Mouse (Mus musculus) WW6 (cell line): ENCODE data around the gene Ifi27l2a.
"Not testable (repeated sequence)": the region's sequence is repeated elsewhere in the genome, so short reads cannot be mapped to it uniquely, and the experiment has no call there.

Experiments used
- DNase-seq: peaks from one replicate; pipeline ENCODE4 v3.0.0-alpha.2; 2013; ENCODE audit warnings: low read depth, low spot score

Gene Ifi27l2a

DNA sequence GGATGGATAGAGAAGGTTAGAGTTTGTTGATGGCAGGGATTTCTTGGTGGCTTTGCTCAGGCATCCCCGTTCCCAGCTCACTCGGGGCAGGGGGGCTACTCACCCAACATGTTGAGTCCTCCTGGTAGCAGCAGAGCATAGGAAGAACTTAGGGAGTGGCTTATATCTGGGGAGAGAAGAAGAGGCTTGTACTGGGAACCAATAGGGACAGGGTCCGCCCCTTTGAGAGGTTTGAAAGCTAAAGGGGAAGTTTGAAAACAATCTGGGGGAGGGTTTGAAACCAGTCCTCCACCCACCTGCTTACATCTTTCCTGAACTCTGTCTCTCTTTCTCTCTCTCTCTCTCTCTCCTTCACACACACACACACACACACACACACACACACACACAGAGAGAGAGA lies at the start of gene Ifi27l2a:
Gene Ifi27l2a, minus strand, starts transcription at position 157 of the 400 bp plus-strand sequence.
- no peak for DNase-seq

DNA sequence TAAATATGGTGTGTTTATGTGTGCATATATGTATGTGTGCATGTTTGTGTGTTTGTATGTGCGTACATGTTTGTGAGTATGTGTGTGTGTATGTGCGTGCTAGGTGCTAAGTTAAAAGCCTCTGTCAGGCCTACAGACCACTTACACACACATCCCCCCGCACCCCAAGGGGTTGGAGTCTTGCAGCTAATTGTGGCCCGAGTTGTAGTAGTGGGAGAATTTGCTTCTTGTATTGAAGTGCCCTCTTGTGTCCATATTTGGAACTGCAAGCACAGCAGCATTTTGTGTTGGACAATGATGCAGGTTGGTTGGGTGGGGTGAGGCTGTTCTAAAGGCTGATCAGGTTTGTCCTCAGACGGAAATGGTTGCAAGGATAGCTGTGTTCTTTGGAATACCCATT lies 49.3 kb upstream of the Ifi27l2a start:
- DNase-seq, result peak; percentile 46

DNA sequence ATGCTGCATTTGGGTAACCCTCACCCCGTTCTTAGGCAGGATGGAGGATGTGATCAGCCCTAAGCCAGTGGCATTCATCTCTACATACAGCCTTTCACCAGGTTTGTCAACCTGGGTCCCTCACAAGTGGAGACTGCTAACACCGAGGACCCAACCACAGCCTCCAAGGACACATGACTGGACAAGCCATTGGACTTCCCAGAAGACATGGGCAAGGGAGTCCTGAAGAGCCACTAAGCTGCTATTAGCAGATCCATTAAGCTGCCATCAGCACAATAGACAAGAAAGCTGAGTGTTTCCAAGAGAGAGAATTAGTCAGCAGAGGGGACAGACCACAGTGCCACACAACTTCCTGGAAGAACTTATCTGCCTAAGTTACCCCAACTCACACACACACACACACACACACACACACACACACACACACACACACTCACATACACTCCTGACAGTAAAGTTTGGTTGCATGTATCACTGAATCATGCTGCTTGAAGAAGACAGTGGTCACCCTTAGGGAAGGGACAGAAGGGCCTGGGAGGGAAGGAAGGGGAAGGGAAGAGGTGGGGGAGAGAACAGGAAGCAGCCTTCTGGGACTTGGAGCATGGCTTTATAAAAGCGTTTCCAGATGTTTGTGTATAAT lies 47.7 kb upstream of the Ifi27l2a start:
- no peak for DNase-seq

DNA sequence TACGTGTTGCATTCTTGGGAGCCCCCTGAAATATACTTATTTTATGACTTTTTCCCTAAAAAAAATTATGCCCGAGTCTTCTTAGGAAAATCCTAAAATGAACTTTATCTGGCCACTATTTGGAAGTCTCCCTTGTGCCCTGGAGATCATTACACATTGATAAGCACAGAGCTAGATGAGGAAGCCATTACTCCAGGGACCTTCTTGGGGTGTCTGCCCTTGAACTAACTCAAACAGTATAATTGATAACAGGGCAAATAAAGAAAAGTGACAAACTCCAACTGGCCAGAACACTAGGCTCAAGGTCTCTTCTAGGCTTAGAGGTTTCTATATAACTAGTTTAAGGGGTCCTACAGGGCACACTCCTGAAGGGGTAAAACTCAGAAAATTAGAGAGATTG lies 44.3 kb upstream of the Ifi27l2a start:
- DNase-seq, result no peak

DNA sequence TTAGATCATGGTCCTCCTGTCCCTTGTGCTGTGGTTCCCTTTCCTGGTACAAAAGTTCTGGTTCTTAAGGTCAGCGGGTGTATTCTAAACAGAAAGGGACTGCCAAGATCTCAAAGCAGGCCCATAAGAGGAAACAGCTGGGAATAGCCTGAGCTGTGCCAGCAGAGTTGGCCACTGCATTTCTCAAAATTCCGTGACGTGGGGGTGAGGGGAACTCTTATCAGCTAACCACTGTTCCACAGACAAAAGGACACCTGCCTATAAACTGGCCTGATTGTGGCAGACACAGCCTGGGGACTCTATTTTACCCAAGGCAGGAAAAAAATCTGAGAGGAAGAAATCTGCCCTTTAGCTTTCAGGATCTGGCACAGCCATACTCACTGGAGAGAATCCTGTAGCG lies 43.8 kb upstream of the Ifi27l2a start:
- no peak for DNase-seq

DNA sequence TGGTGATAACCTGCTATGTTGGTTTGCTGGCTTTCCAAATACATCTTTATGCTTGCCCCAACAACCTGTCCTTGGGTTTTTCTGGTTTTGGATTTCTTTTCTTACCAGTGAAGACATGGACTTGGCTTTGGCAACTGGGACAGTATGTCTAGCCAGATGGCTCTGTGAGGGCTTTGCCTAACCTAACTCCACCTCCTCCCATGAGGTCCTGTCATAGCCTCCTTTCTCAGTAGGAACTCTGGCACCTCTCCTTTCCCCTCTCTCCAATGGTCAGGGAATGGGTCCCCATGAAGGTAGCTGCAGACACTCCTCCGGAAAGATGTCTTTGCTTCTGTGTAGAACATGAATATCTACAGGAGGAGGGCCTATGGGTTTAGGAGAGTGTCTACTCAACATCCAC lies 43.2 kb upstream of the Ifi27l2a start:
- no peak for DNase-seq

DNA sequence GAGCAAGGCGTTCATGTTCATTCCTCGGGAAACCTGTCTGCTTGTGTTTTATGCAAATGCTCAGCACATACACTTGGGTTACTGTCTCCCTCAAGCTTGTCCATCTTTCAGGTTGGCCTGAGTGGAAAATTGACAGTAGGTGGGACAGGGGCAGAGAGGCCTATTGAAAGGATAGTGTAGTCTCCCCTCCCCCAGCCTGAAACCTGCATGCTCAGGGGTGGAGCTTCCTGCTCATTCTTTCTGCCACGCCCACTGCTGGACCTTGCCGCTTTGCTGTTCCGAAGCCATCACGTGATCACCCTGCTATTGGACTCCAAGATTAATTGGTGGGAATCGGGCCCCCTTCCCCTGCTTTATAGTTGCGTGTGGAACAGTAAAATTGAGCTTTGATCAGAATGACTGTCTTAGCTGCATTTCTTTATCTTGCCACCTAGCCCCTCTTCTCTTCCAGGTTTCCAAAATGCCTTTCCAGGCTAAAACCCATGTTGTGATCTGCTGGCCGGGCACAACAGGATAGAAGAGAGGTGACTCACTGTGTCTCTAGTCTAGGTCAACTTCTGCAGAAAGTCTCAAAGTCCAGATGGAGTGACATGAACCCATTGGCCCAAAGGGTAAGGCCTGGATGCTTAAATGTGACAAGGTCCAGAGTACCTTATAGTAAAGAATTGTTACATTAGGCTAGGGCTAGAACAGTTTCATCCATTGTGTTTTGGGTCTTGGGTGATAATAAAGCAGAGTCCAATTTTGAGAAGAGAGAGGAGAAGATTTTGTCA lies 40.9 kb upstream of the Ifi27l2a start:
- not testable (repeated sequence) for DNase-seq

DNA sequence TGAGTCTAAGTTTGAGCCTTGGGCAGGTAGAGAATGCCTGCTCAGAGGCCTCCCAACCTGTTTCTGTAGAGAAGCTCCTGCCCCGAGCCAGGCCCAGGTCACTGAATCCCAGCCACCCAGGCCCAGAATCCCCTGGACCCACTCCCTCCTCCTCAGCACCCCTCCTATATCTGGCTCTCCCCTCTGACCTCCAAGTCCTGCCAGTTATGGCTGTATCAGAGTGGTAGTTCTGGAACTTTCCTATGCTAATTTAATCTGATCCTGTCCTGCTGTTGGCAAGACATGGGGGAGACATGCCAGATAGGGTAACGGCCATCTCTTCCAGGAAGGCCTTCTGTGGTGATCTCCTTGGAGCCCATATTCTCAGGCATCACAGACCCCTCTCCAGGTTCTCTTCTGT lies 39.3 kb upstream of the Ifi27l2a start:
- DNase-seq, result no peak

DNA sequence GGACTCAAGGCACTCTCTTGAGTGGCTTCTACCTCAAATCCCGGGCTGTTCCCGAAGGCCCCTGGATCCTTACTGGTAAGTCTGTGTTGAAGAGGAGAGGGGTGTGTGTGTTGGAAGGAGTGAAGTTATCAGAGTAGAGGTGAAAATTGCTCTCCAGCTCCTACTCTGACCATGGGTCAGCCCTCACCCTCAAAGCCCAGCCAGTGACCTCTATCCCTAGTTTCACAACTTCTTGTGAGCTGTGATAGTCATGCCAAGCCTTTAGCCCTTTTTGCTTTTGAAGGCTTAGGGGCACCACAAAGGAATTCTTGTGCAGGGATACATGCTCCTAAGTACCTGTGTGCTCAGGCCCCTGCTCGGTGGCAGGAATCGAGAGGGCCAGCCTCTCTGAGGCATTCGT lies 38.2 kb upstream of the Ifi27l2a start:
- DNase-seq, result no peak

DNA sequence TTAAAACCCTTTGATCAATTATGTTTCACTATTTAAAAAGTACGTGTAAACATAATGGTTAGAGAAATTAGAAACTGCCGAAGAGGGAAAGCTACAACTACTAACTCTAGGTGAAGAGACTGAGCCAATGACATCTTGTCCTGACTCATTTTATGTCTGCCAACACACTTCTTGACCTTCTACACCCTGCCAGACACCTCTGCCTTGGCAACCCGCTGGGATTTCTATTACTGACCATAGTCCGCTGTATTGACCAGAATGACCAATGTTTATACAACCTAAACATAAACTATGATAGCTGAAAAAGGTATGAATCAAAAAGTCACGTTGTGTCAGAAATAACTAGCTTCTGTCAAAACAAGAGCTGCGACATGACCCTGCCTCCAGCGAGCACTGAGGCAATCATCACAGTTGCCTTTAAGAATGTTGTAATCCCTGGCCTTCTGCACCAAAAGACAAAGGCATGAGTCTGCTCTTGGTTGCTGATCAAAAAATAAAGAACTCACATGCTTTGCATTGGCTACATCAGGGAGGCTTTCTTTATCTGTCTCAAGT lies 34.1 kb upstream of the Ifi27l2a start:
- DNase-seq, result no peak

DNA sequence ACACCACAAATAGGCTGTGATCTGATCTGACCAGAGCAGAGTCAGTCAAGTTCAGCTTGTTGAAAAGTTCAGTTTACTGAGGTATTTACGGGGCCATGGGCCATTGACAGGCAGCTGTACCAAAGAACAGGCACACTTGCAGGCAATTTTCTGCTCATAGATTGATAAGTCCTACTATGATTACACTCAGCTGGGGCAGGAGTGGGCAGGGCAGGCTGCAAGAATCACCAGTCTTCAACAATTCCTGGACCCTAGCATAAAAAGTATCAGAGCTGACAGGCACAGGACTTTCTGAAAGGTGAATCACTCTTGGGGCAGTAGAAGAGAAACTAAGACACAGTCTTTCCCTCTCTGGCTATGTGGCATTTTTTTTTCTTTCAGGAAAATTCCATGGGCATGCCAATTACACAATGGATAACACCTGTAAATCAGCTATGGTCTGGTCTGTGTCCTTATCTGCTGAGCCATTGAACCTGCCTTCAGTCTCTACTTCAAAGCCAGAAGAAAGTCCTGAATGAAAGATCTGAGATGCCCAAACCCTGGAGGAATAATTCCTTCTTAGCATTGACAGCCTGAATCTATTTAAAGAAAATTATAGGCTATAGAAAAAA lies 33.4 kb upstream of the Ifi27l2a start:
- no peak for DNase-seq

DNA sequence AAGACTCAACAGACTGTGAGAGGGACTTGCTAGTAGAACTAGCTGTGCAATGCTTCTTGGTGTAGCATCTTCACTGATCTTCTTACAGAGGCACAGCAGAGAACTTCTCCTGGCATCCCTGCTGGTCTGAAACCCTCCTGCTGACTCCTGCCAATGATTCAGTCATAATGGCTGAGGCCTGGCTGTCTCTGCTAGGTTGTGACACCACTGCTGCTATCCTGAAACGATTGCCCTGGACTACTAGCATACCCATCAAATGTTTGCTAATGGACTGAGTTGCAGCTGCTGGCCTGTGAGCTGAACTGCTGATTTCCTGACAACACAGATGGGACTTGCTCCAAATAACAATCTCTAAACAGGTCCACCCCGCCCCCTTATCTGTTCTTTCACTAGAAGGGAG lies 31.0 kb upstream of the Ifi27l2a start:
- no peak for DNase-seq

DNA sequence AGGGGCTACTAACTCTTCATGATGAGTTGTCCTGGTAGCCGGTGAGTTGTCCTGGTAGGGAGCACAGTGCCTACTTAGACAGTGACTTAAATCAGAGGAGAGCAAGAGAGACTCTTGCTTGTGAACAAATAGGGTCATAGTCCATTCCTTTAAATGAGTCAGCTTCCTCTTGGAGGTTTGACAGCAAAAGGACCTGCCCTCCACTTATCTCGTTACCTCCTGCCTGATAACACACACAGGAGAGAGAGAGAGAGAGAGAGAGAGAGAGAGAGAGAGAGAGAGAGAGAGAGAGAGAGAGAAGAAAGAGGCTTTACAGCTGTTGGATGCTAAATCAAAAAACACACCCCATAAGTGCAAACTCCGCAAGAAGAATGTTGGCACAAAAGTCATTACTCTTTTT lies 13.7 kb upstream of the Ifi27l2a start, which contains the start of gene Ifi27l2b:
Gene Ifi27l2b, minus strand, starts transcription at position 84 of the 400 bp plus-strand sequence.
- no peak for DNase-seq

DNA sequence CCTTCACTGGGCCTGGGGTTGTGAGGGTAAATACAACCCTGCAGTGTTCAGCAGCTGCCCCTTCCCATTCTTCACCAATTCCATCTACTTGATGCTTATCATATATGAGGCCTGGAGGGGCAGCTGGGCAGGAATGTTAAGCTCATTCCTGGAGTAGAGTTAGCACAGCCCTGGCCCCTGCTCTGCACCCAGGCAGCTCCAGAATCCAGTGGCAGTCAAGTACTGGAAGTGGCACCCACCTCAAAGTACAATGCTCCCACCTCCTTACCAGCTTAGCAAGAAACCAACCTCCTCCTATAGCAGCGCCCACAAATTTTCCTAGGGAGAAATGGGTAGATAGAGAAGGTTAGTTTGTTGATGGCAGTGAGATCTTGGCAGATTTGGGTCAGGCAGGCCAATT lies 13.2 kb upstream of the Ifi27l2a start:
- not testable (repeated sequence) for DNase-seq

DNA sequence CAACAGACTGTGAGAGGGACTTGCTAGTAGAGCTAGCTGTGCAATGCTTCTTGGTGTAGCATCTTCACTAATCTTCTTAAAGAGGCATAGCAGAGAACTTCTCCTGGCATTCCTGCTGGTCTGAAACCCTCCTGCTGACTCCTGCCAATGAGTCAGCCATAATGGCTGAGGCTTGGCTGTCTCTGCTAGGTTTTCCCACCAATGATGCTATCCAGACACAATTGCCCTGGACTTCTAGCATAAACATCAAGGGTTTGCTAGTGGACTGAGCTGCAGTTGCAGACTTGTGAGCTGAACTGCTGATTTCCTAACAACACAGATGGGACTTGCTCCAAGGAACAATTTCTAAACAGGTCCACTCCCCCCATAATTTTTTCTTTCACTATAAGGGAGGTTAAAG lies 9.9 kb upstream of the Ifi27l2a start:
- DNase-seq, result no peak

DNA sequence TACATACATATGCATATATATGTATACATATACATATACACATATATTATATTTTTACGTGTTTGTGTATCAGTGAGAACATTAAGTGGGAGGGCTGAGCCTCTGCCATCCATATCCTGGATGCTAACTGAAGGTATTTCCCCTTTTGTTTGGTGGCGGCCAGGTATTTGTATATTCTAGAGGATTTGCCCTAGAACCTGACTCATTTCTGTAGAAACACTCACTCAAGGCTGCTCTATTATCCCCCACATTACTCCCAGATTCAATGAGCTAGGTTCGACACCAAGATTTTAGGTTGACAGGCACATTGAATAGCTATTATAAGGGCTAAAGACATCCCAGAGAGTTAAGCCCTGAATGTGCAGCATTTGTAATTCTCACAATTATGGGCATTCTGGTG lies 1.6 kb upstream of the Ifi27l2a start:
- DNase-seq, result no peak

DNA sequence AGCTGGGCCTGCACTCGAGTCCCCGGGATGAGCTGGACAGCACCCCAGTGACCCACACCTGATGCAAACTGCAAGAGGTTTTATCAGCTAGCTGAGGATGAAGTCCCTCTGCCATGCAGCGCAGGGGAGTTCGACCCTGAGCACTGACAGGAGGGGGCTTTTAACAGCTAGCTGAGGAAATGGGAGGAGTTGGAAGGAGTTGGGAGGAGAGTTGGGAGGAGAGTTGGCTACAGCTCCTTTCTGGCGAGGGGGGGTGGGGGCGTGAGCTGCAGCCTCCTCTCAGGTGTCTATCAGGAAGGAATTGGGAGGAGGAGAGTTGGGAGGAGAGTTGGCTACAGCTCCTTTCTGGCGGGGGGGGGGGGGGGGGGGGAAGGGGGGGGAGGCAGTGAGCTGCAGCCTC lies 781 bp upstream of the Ifi27l2a start:
- DNase-seq, result not testable (repeated sequence)

DNA sequence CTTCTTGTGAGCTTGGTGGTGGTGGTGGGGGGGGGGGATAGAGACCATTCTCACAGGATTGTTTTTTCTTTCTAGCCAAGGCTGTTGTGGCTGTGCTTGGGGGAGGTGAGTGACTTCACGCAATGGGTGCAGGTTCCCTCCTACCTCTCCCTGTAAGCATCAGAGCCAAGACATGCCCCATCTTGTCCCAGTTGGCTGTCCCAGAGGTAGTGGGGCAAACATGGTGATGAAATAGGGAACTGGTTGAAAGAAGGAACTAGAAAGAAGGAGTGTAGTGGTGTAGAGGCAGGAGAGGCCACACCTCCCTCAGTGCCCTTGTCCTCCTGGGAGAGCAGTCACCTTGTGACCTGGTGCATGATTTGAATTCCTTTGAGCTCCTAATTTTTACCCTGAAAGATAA lies 5.9 kb downstream of the Ifi27l2a start:
- DNase-seq, result no peak

DNA sequence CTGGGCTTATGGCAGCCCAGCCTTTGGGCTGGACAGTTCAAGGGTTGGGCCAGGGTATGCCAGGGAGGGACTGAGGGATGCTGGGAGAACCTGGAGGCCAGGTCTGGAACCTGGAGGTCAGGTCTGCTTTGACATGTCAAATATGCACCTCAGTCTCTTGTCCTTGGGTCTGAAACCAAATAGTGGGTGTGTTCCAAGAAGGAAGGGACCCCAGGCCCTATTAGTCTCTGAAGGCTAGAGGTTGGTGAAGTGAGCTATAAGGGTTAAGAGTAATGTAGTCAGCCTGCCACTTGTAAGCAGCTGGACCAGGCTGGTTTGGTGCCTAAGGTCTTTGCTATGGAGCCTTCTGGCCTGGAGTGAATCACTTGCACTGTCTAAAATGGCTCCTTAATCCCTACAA lies 8.6 kb downstream of the Ifi27l2a start:
- no peak for DNase-seq

DNA sequence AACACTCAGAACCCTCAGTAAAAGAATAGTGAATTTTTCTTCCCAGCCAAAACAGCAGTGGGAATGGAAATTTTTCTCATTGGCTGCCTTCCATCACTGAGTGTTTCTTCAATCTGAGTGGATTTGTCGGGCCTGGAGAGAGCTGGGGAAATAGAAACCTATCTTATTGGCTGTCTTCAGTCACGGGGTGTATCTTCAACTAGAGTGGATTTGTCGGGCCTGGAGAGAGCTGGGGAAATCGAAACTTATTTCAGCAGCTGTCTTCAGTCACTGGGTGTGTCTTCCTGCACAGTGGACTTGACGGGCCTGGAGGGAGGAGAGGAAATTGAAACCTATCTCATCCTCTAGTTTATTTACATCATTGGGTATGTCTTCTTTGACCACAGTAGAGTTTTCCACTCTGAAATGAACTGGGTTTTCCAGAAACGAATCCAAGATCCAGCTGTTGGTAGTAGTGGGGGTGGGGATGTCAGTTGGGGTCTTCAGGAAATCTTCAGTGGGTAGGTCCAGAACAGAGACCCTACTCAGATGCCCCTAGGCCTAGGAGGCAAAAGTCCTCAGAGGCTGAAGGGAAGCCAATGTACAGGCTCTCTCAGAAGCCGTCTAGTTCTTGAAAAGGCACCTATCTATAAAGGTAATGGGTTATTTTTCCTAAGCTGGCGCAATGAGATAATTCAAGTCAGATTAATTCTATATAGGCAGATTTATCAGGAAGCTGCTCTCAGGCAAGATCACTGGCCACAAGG lies 9.3 kb downstream of the Ifi27l2a start, which contains the start of gene Ifi27:
Gene Ifi27, plus strand, starts transcription at position 226 of the 746 bp plus-strand sequence.
- DNase-seq, result no peak

DNA sequence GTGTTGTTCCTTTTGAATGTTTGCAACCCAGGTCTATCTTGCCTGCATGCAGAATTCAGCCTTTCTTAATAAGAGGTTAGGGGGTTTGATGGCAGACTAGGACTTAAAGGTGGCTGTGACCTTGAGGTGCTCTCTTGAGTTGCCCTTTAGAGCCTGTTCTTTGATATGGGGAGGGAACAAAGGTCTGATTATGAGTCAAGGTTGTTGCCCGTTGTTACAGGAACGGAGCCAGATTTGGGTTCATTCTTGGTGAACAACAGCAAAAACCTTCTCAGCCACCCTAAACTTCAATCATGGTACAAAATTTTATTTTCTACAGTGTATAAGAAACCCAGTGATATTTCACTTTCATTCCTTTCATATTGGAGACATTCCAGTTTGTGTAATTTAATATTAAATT lies 10.1 kb downstream of the Ifi27l2a start:
- no peak for DNase-seq

DNA sequence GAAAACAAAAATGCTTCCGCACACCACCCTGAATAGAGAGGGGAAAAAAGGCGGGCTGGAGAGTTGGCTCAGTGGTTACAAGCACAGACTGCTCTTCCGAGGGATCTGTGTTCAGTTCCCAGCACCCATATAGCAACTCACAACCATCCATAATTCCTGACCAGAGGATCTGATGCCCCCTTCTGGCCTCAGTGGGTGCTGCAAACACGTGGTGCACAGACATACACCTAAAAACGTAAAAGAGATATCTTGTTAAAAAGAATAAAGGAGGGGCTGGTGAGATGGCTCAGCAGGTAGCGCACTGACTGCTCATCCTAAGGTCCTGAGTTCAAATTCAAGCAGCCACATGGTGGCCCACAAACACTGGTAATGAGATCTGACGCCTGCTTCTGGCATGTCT lies 16.8 kb downstream of the Ifi27l2a start:
- DNase-seq, result no peak
